Mouse (Mus musculus) liver, postnatal 0 days (tissue): ENCODE results near the gene Bmp4. TPM values are rescaled to one million over a fixed set of nuclear protein-coding genes. Genes with fewer than 3 reads are reported as not detected.
A peak's percentile ranks its signal among the peaks of the same experiment; 100 is the strongest.

Experiments
- ATAC-seq: fragments of 200-750 bp; cut with Nextera tagmentation; 2 replicates; pipeline ENCODE4 v1.8.0; 2017; ENCODE audit warnings: mild to moderate bottlenecking, moderate library complexity
- DNase-seq: peaks from one replicate; pipeline ENCODE4 v3.0.0-alpha.2; 2016
- H3K27ac ChIP-seq: fragments of 300-500 bp; sonication (generic); 2 replicates; pipeline ENCODE4 v1.5.1; 2014; ENCODE audit warnings: antibody characterized with exemption, moderate library complexity, mild to moderate bottlenecking, low read depth
- H3K27me3 ChIP-seq: fragments of 300-500 bp; sonication (generic); 2 replicates; pipeline ENCODE4 v1.6.1; 2014; ENCODE audit warnings: low read length, control low read depth, mixed read lengths; ENCODE audit not compliant: insufficient read depth
- H3K36me3 ChIP-seq: fragments of 300-500 bp; sonication (generic); replicated peaks from 2 replicates; pipeline ENCODE4 v1.6.1; 2014; ENCODE audit warnings: mild to moderate bottlenecking, control low read depth, low read length, moderate library complexity, mixed read lengths; ENCODE audit not compliant: insufficient read depth
- H3K4me1 ChIP-seq: fragments of 300-500 bp; sonication (generic); 2 replicates; pipeline ENCODE4 v1.6.1; 2014; ENCODE audit warnings: antibody characterized with exemption, mild to moderate bottlenecking, control low read depth; ENCODE audit not compliant: insufficient read depth
- H3K4me2 ChIP-seq: fragments of 300-500 bp; sonication (generic); 2 replicates; pipeline ENCODE4 v1.6.1; 2014; ENCODE audit warnings: low read depth, mild to moderate bottlenecking, low read length, moderate library complexity, mixed read lengths
- H3K4me3 ChIP-seq: fragments of 300-500 bp; sonication (generic); 2 replicates; pipeline ENCODE4 v1.5.1; 2014; ENCODE audit warnings: low read depth, low read length
- H3K9ac ChIP-seq: fragments of 300-500 bp; sonication (generic); replicated peaks from 2 replicates; pipeline ENCODE4 v1.6.1; 2014; ENCODE audit warnings: mild to moderate bottlenecking, moderate library complexity
- H3K9me3 ChIP-seq: fragments of 300-500 bp; sonication (generic); 2 replicates; pipeline ENCODE4 v1.6.1; 2016; ENCODE audit warnings: mild to moderate bottlenecking, control low read depth, low read length, mixed read lengths
- CTCF ChIP-seq: sonication (generic); IDR thresholded peaks from 2 replicates; pipeline ENCODE4 v1.5.1; 2016; ENCODE audit warnings: antibody characterized with exemption, low read depth
- EP300 ChIP-seq: IDR thresholded peaks from 2 replicates; pipeline ENCODE4 v1.6.1; 2016; ENCODE audit warnings: antibody characterized with exemption, low read depth, mild to moderate bottlenecking
- WGBS: fragments of 180-500 bp; shearing (Covaris S2); extraction: QIAGEN DNeasy Blood & Tissue Kit; methylation state at CpG from one replicate; pipeline ENCODE4 v1.1.7; 2014; ENCODE audit not compliant: insufficient replicate concordance; 5-methylcytosine and 5-hydroxymethylcytosine counted together
- polyA plus RNA-seq: library from polyadenylated mRNA; unstranded; fragments of >200 nt; fragmentation: Nextera tagmentation; extraction: Ambion mirVana; gene quantifications from 2 replicates; pipeline ENCODE4 v1.2.1, GENCODE M21; 2015

Bmp4 gene
- polyA plus RNA-seq, 1 experiment from 2014 or later, result 1.5 TPM

GRCm38 (mm10) chr14:46387357-46387671 is 3.2 kb downstream of the Bmp4 start:
- TF ChIP-seq CTCF (no peak), EP300 (no peak)
- Histone ChIP-seq H3K4me1 (peaks cover 3% of the 10 kb centered on the region), H3K4me3 (peak overlapping the region; percentile 53), H3K27ac (peak overlapping the region; percentile 63), H3K9ac (no peak overlapping the region), H3K36me3 (no peaks in the 10 kb centered on the region), H3K4me2 (peak overlapping the region; percentile 80), H3K27me3 (peaks cover 62% of the 10 kb centered on the region), H3K9me3 (no peaks in the 10 kb centered on the region)
- DNase-seq (peak; percentile 83), ATAC-seq (peak; percentile 89)
- WGBS, result 1% methylated on average over 27 of the region's 27 CpGs

GRCm38 (mm10) chr14:46386478-46387356 is 3.8 kb downstream of the Bmp4 start:
- no peak for TF ChIP-seq EP300
- TF ChIP-seq CTCF, result no peak
- Histone ChIP-seq H3K9me3 (no peaks in the 10 kb centered on the region), H3K4me2 (peak overlapping the region; percentile 80), H3K4me1 (peaks cover 3% of the 10 kb centered on the region), H3K36me3 (no peaks in the 10 kb centered on the region), H3K4me3 (peak overlapping the region; percentile 53), H3K27ac (peak overlapping the region; percentile 66), H3K9ac (no peak overlapping the region), H3K27me3 (peaks cover 56% of the 10 kb centered on the region)
- ATAC-seq (peak; percentile 31; the same call in 1 of the 2 replicates), DNase-seq (no peak)
- 3% methylated on average over 28 of the region's 28 CpGs for WGBS

GRCm38 (mm10) chr14:46385701-46386477 is 4.6 kb downstream of the Bmp4 start:
- H3K4me2 ChIP-seq, result peak overlapping the region; percentile 80
- no peak for ATAC-seq
- peak overlapping the region; percentile 22; the same call in 1 of the 2 replicates for H3K9ac ChIP-seq
- H3K27me3 ChIP-seq, result peaks cover 54% of the 10 kb centered on the region
- H3K27ac ChIP-seq, result no peak overlapping the region
- 5% methylated on average over 39 of the region's 39 CpGs for WGBS
- no peak for DNase-seq
- H3K4me3 ChIP-seq, result peak overlapping the region; percentile 53
- H3K4me1 ChIP-seq, result peaks cover 3% of the 10 kb centered on the region
- no peaks in the 10 kb centered on the region for H3K36me3 ChIP-seq
- TF ChIP-seq CTCF (no peak), EP300 (no peak)
- no peaks in the 10 kb centered on the region for H3K9me3 ChIP-seq

GRCm38 (mm10) chr14:46384946-46385691 is 5.3 kb downstream of the Bmp4 start:
- Histone ChIP-seq H3K9ac (peak overlapping the region; percentile 22; the same call in 1 of the 2 replicates), H3K4me2 (peak overlapping the region; percentile 80), H3K4me3 (peak overlapping the region; percentile 53), H3K27me3 (peaks cover 46% of the 10 kb centered on the region), H3K4me1 (peaks cover 2% of the 10 kb centered on the region; the same call in 1 of the 2 replicates), H3K9me3 (no peaks in the 10 kb centered on the region), H3K36me3 (no peaks in the 10 kb centered on the region), H3K27ac (no peak overlapping the region)
- ATAC-seq, result no peak
- no peak for DNase-seq
- WGBS, result 30% methylated on average over 14 of the region's 14 CpGs
- TF ChIP-seq EP300, result no peak
- TF ChIP-seq CTCF, result no peak

GRCm38 (mm10) chr14:46381457-46381856 is 9.0 kb downstream of the Bmp4 start:
- no peak for TF ChIP-seq EP300
- no peak for TF ChIP-seq CTCF
- DNase-seq (no peak), ATAC-seq (no peak)
- WGBS, result 58% methylated on average over 6 of the region's 6 CpGs
- Histone ChIP-seq H3K4me1 (no peaks in the 10 kb centered on the region; the same call in 1 of the 2 replicates), H3K9ac (no peak overlapping the region), H3K36me3 (no peaks in the 10 kb centered on the region), H3K4me3 (no peak overlapping the region), H3K9me3 (no peaks in the 10 kb centered on the region), H3K4me2 (no peak overlapping the region), H3K27me3 (peaks cover 11% of the 10 kb centered on the region), H3K27ac (no peak overlapping the region)
